Mouse (Mus musculus) midbrain, embryonic 12.5 days (tissue): ENCODE data around the gene Galc. TPM values are rescaled to one million over a fixed set of nuclear protein-coding genes. Genes with fewer than 3 reads are reported as not detected.
"Not testable (repeated sequence)": the region's sequence is repeated elsewhere in the genome, so short reads cannot be mapped to it uniquely, and the experiment has no call there.

Experiments
- ATAC-seq: fragments of 200-750 bp; cut with Nextera tagmentation; 2 replicates; pipeline ENCODE4 v1.8.0; 2017; ENCODE audit warnings: low read depth, moderate TSS enrichment, moderate library complexity; ENCODE audit not compliant: low FRiP score
- H3K27ac ChIP-seq: fragments of 300-500 bp; sonication (generic); replicated peaks from 2 replicates; pipeline ENCODE4 v1.5.1; 2016; ENCODE audit warnings: mild to moderate bottlenecking
- H3K27me3 ChIP-seq: fragments of 300-500 bp; sonication (generic); 2 replicates; pipeline ENCODE4 v1.6.1; 2016; ENCODE audit warnings: mild to moderate bottlenecking
- H3K36me3 ChIP-seq: fragments of 300-500 bp; sonication (generic); 2 replicates; pipeline ENCODE4 v1.6.1; 2016
- H3K4me1 ChIP-seq: fragments of 300-500 bp; sonication (generic); 2 replicates; pipeline ENCODE4 v1.6.1; 2016
- H3K4me2 ChIP-seq: fragments of 300-500 bp; sonication (generic); replicated peaks from 2 replicates; pipeline ENCODE4 v1.6.1; 2016; ENCODE audit warnings: mild to moderate bottlenecking, moderate library complexity
- H3K4me3 ChIP-seq: fragments of 300-500 bp; sonication (generic); 2 replicates; pipeline ENCODE4 v1.5.1; 2016; ENCODE audit warnings: mild to moderate bottlenecking
- H3K9ac ChIP-seq: fragments of 300-500 bp; sonication (generic); replicated peaks from 2 replicates; pipeline ENCODE4 v1.6.1; 2016; ENCODE audit warnings: mild to moderate bottlenecking, moderate library complexity
- H3K9me3 ChIP-seq: fragments of 300-500 bp; sonication (generic); 2 replicates; pipeline ENCODE4 v1.6.1; 2016; ENCODE audit warnings: mild to moderate bottlenecking
- WGBS: fragments of 180-500 bp; shearing (Covaris S2); methylation state at CpG from one replicate; pipeline ENCODE4 v1.1.7; 2016; 5-methylcytosine and 5-hydroxymethylcytosine counted together
- polyA plus RNA-seq: library from polyadenylated mRNA; unstranded; fragments of >200 nt; fragmentation: Nextera tagmentation; extraction: Ambion mirVana; gene quantifications from 2 replicates; pipeline ENCODE4 v1.2.1, GENCODE M21; 2016

The Galc gene
- polyA plus RNA-seq, 1 experiment from 2014 or later = 13.2 TPM

DNA sequence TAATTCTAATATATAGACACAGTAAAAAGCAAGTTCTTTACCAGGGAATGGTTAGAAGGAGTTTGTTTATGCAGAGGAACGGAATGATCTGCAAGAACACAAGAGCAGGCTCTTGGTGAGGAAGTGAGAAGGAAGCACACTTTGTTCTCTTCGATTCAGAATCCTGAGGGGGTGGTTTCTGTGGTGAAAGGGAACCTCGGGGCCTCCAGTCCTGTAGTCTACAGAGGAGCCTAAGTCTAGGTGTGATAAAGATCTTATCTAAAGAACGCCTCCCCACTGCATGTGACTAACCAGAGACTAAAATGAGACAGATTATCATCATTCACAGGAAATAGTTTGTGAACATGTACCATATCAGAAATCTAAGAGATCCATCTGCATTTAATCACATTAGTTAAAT is 12.4 kb downstream of the Galc start:
- no peak overlapping the region for H3K4me3 ChIP-seq
- H3K27me3 ChIP-seq = no peaks in the 10 kb centered on the region

GRCm38 (mm10) chr12:98244865-98245264 is 14.4 kb downstream of the Galc start:
- H3K27me3 ChIP-seq = no peaks in the 10 kb centered on the region
- no peaks in the 10 kb centered on the region for H3K9me3 ChIP-seq
- no peak overlapping the region for H3K9ac ChIP-seq
- WGBS = 91% methylated on average over 5 of the region's 5 CpGs
- H3K4me3 ChIP-seq = no peak overlapping the region
- H3K27ac ChIP-seq = no peak overlapping the region
- no peak for ATAC-seq
- H3K36me3 ChIP-seq = 0 out of 2 replicates have a peak, but pooled peaks cover 2% of the 10 kb centered on the region
- H3K4me2 ChIP-seq = no peak overlapping the region
- no peaks in the 10 kb centered on the region for H3K4me1 ChIP-seq

More for the DNA sequence above, 12.4 kb downstream of the Galc start:
- H3K9me3 ChIP-seq = no peaks in the 10 kb centered on the region
- ATAC-seq = no peak
- no peak overlapping the region for H3K4me2 ChIP-seq
- 79% methylated on average over 4 of the region's 4 CpGs for WGBS
- H3K9ac ChIP-seq = no peak overlapping the region
- H3K27ac ChIP-seq = no peak overlapping the region
- peaks cover 10% of the 10 kb centered on the region for H3K36me3 ChIP-seq
- no peaks in the 10 kb centered on the region for H3K4me1 ChIP-seq

DNA sequence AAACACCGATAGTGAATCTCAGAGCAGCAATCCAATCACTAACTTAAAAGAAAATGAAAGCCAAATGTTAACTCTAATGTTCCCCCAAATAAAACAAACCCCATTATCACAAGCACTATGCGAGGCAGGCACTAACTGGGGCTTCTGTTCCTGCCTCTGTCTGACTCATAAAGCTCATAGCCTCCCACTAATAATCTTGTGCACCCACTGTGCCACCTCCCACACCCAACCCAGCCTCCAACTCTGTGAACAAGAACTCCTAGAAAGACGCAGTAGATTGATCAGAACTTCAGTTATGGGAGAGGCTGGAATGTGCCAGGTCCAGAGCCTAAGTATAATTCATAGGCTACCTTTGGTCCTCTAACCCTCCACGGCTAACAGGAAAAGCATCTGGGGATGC is 15.1 kb downstream of the Galc start:
- no peaks in the 10 kb centered on the region for H3K9me3 ChIP-seq
- ATAC-seq = no peak
- H3K36me3 ChIP-seq = 0 out of 2 replicates have a peak, but pooled peaks cover 2% of the 10 kb centered on the region
- H3K4me3 ChIP-seq = no peak overlapping the region
- 87% methylated on average over 4 of the region's 4 CpGs for WGBS
- H3K4me1 ChIP-seq = no peaks in the 10 kb centered on the region
- no peak overlapping the region for H3K9ac ChIP-seq
- H3K4me2 ChIP-seq = no peak overlapping the region
- no peak overlapping the region for H3K27ac ChIP-seq
- no peaks in the 10 kb centered on the region for H3K27me3 ChIP-seq

- WGBS = 88% methylated on average over 6 of the region's 6 CpGs
- H3K4me2 ChIP-seq, ATAC-seq, H3K4me3 ChIP-seq, H3K27me3 ChIP-seq, H3K27ac ChIP-seq, H3K9me3 ChIP-seq, H3K36me3 ChIP-seq, H3K4me1 ChIP-seq, H3K9ac ChIP-seq: not testable (repeated sequence)
These were observed 20.8 kb downstream of the Galc start for GRCm38 (mm10) chr12:98238478-98238877.

DNA sequence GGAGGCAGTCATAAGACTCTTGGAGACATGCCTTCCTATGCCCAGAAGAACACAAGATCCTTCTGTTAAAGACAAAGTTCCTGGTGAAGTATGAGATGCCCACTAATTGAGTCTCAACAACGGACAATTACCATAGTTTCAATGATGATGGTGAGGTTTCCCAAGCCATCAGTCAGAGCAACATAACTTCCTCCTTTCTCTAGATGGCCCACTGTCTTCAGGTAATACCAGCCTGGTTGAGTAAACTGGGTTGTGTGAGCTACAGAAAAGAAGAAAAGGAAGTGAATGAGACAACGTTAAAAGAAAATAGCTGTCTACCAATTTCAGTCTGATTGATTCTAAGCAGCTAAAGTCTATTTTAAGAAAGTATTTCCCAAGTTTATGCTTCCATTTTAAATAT is 32.2 kb downstream of the Galc start:
- Histone ChIP-seq H3K27ac (no peak overlapping the region), H3K4me2 (no peak overlapping the region), H3K36me3 (peaks cover 11% of the 10 kb centered on the region), H3K27me3 (no peaks in the 10 kb centered on the region), H3K4me1 (no peaks in the 10 kb centered on the region), H3K9me3 (no peaks in the 10 kb centered on the region), H3K4me3 (no peak overlapping the region), H3K9ac (no peak overlapping the region)
- WGBS = 97% methylated on average over 2 of the region's 2 CpGs
- ATAC-seq = no peak

- Histone ChIP-seq H3K9ac (no peak overlapping the region), H3K9me3 (no peaks in the 10 kb centered on the region), H3K27me3 (no peaks in the 10 kb centered on the region), H3K4me2 (no peak overlapping the region), H3K27ac (no peak overlapping the region), H3K4me3 (no peak overlapping the region), H3K4me1 (no peaks in the 10 kb centered on the region), H3K36me3 (peaks cover 11% of the 10 kb centered on the region)
- no peak for ATAC-seq
- 91% methylated on average over 5 of the region's 5 CpGs for WGBS
These were observed 36.0 kb downstream of the Galc start for GRCm38 (mm10) chr12:98223286-98223685.

- WGBS = 83% methylated on average over 11 of the region's 11 CpGs
- Histone ChIP-seq H3K27me3 (no peaks in the 10 kb centered on the region), H3K36me3 (0 out of 2 replicates have a peak, but pooled peaks cover 5% of the 10 kb centered on the region), H3K27ac (no peak overlapping the region), H3K4me1 (0 out of 2 replicates have a peak, but pooled peaks cover 3% of the 10 kb centered on the region), H3K9ac (no peak overlapping the region), H3K9me3 (no peaks in the 10 kb centered on the region), H3K4me2 (no peak overlapping the region), H3K4me3 (no peak overlapping the region)
- no peak for ATAC-seq
These were observed 42.8 kb downstream of the Galc start for GRCm38 (mm10) chr12:98216432-98216831.

GRCm38 (mm10) chr12:98215512-98215911 is 43.7 kb downstream of the Galc start:
- H3K27ac ChIP-seq = no peak overlapping the region
- 0 out of 2 replicates have a peak, but pooled peaks cover 8% of the 10 kb centered on the region for H3K36me3 ChIP-seq
- H3K27me3 ChIP-seq = no peaks in the 10 kb centered on the region
- H3K4me1 ChIP-seq = 0 out of 2 replicates have a peak, but pooled peaks cover 3% of the 10 kb centered on the region
- H3K9me3 ChIP-seq = no peaks in the 10 kb centered on the region
- H3K9ac ChIP-seq = no peak overlapping the region
- no peak for ATAC-seq
- 68% methylated on average over 6 of the region's 6 CpGs for WGBS
- H3K4me3 ChIP-seq = no peak overlapping the region
- no peak overlapping the region for H3K4me2 ChIP-seq

DNA sequence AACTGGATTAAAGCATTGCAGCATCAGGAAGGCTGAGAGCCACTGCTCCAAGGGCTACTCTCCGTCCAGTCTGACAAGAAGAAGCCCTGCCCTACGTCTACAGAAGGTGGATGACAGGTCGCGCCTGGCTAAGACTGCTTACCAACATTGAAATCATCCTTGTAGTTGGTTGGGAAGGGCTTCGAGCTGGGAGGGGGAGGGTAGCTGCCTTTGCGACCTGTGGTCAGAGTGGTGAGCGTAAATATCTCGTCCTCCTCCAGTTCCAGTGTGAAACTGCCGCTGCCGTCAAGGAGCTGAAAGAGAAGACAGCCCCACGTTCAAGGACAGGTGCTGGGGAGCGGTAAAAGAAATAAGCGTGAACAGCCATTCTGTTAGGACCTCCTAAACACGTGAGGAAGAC is 45.1 kb downstream of the Galc start:
- ATAC-seq = no peak

GRCm38 (mm10) chr12:98213791-98214190 is 45.5 kb downstream of the Galc start:
- no peak for ATAC-seq
- no peak overlapping the region for H3K9ac ChIP-seq
- 0 out of 2 replicates have a peak, but pooled peaks cover 3% of the 10 kb centered on the region for H3K4me1 ChIP-seq
- H3K9me3 ChIP-seq = no peaks in the 10 kb centered on the region
- WGBS = 90% methylated on average over 7 of the region's 7 CpGs
- no peak overlapping the region for H3K4me3 ChIP-seq
- H3K36me3 ChIP-seq = 0 out of 2 replicates have a peak, but pooled peaks cover 8% of the 10 kb centered on the region
- H3K27me3 ChIP-seq = no peaks in the 10 kb centered on the region
- no peak overlapping the region for H3K4me2 ChIP-seq
- no peak overlapping the region for H3K27ac ChIP-seq

More for the DNA sequence above, 45.1 kb downstream of the Galc start:
- Histone ChIP-seq H3K27me3 (no peaks in the 10 kb centered on the region), H3K4me2 (no peak overlapping the region), H3K27ac (no peak overlapping the region), H3K9ac (no peak overlapping the region), H3K4me1 (0 out of 2 replicates have a peak, but pooled peaks cover 3% of the 10 kb centered on the region), H3K4me3 (no peak overlapping the region), H3K36me3 (0 out of 2 replicates have a peak, but pooled peaks cover 8% of the 10 kb centered on the region), H3K9me3 (no peaks in the 10 kb centered on the region)
- 88% methylated on average over 14 of the region's 14 CpGs for WGBS

DNA sequence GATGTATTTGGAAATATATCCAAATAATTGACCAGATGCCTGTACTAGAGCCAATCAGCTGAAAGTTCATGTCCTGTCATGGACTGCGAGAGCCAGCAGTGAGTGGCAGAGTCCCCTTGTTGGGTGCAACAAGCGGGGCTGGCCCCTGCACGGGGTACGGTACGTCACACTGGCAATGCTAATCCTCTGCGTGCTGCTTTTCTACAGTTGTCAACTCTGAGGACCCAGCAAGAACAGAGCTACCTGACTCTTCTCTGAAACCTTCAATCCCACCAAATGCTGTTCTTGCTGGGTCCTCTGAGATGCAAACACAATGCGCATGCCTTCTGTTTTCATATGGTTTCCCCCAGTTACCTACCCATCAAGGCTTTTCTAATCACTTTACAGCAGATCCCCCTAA is 45.9 kb downstream of the Galc start:
- Histone ChIP-seq H3K4me1 (0 out of 2 replicates have a peak, but pooled peaks cover 3% of the 10 kb centered on the region), H3K4me3 (no peak overlapping the region), H3K27ac (no peak overlapping the region), H3K9me3 (no peaks in the 10 kb centered on the region), H3K36me3 (0 out of 2 replicates have a peak, but pooled peaks cover 8% of the 10 kb centered on the region), H3K4me2 (no peak overlapping the region), H3K9ac (no peak overlapping the region), H3K27me3 (no peaks in the 10 kb centered on the region)
- WGBS = 92% methylated on average over 7 of the region's 7 CpGs
- ATAC-seq = 0 out of 2 replicates have a peak, but pooled peaks have one; percentile 4

DNA sequence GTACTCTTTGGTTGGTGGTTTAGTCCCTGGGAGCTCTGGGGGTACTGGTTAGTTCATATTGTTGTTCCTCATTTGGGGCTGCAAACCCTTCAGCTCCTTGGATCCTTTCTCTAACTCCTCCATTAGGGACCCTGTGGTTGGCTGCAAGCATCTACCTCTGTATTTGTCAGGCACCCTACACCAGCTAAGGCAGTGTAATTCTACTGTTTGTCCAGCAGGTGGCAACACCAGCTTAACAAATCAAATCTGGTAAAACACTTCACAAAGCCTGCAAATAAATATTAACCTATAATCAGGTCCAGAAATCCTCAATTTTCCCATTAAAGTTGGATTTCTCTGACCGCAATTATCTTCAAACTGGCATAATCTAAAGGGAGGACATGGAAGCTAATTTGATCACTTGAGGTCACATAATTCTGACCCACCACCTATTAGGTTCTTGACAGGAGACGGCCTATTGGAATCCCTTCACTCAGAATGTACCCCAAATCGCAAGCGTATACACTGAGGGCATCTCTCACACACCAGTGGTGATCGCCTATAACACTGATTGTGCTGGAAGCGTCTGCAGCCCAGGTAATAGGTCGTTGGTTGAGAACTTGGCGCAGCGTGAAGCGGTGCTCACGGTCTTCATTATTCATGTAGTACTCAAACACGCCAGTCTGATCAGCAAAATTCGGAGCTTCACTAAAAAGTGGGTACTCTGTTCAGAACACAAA is 46.6 kb downstream of the Galc start:
- WGBS = 92% methylated on average over 13 of the region's 13 CpGs

More for the DNA sequence above, 46.6 kb downstream of the Galc start:
- Histone ChIP-seq H3K4me2 (no peak overlapping the region), H3K27me3 (no peaks in the 10 kb centered on the region), H3K27ac (no peak overlapping the region), H3K9ac (no peak overlapping the region), H3K9me3 (no peaks in the 10 kb centered on the region), H3K4me3 (no peak overlapping the region), H3K36me3 (0 out of 2 replicates have a peak, but pooled peaks cover 8% of the 10 kb centered on the region), H3K4me1 (0 out of 2 replicates have a peak, but pooled peaks cover 3% of the 10 kb centered on the region)
- peak; percentile 47 for ATAC-seq
